Mouse (Mus musculus) hindbrain, embryonic 14.5 days (tissue): ENCODE data around the gene Slc39a9. TPM values are rescaled to one million over a fixed set of nuclear protein-coding genes. Genes with fewer than 3 reads are reported as not detected.

Experiments used
- ATAC-seq: fragments of 200-750 bp; cut with Nextera tagmentation; 2 replicates; pipeline ENCODE4 v1.8.0; 2017; ENCODE audit warnings: moderate number of reproducible peaks, mild to moderate bottlenecking, moderate TSS enrichment, moderate library complexity; ENCODE audit not compliant: low FRiP score
- DNase-seq: peaks from one replicate; pipeline ENCODE4 v3.0.0-alpha.2; 2015; ENCODE audit warnings: low spot score
- H3K27ac ChIP-seq: fragments of 300-500 bp; sonication (generic); 2 replicates; pipeline ENCODE4 v1.5.1; 2014; ENCODE audit warnings: mild to moderate bottlenecking, moderate library complexity
- H3K27me3 ChIP-seq: fragments of 300-500 bp; sonication (generic); 2 replicates; pipeline ENCODE4 v1.6.1; 2014; ENCODE audit warnings: mild to moderate bottlenecking, low read length, mixed read lengths; ENCODE audit not compliant: control insufficient read depth, insufficient read depth
- H3K36me3 ChIP-seq: fragments of 300-500 bp; sonication (generic); replicated peaks from 2 replicates; pipeline ENCODE4 v1.6.1; 2014; ENCODE audit not compliant: control insufficient read depth, insufficient read depth
- H3K4me1 ChIP-seq: fragments of 300-500 bp; sonication (generic); replicated peaks from 2 replicates; pipeline ENCODE4 v1.6.1; 2014; ENCODE audit warnings: antibody characterized with exemption, low read length, mixed read lengths; ENCODE audit not compliant: control insufficient read depth, insufficient read depth
- H3K4me2 ChIP-seq: fragments of 300-500 bp; sonication (generic); replicated peaks from 2 replicates; pipeline ENCODE4 v1.6.1; 2014; ENCODE audit warnings: mild to moderate bottlenecking, moderate library complexity
- H3K4me3 ChIP-seq: fragments of 300-500 bp; sonication (generic); replicated peaks from 2 replicates; pipeline ENCODE4 v1.5.1; 2014; ENCODE audit warnings: mild to moderate bottlenecking, low read length
- H3K9ac ChIP-seq: fragments of 300-500 bp; sonication (generic); 2 replicates; pipeline ENCODE4 v1.6.1; 2014
- H3K9me3 ChIP-seq: fragments of 300-500 bp; sonication (generic); 2 replicates; pipeline ENCODE4 v1.6.1; 2016; ENCODE audit warnings: low read length; ENCODE audit not compliant: control insufficient read depth
- WGBS: fragments of 180-500 bp; shearing (Covaris S2); extraction: QIAGEN DNeasy Blood & Tissue Kit; methylation state at CpG from one replicate; pipeline ENCODE4 v1.1.7; 2014; 5-methylcytosine and 5-hydroxymethylcytosine counted together
- polyA plus RNA-seq: library from polyadenylated mRNA; unstranded; fragments of >200 nt; fragmentation: Nextera tagmentation; extraction: Ambion mirVana; gene quantifications from 2 replicates; pipeline ENCODE4 v1.2.1, GENCODE M21; 2014

Gene Slc39a9
- polyA plus RNA-seq, 1 experiment from 2014 or later = 27.2 TPM

GRCm38 (mm10) chr12:80642725-80643692, 674 bp upstream of the Slc39a9 start:
- Histone ChIP-seq H3K27ac (peak overlapping the region; percentile 87), H3K4me3 (peak overlapping the region; percentile 81), H3K9ac (peak overlapping the region; percentile 93), H3K9me3 (no peaks in the 10 kb centered on the region), H3K27me3 (no peaks in the 10 kb centered on the region), H3K4me2 (peak overlapping the region; percentile 72), H3K36me3 (peaks cover 41% of the 10 kb centered on the region), H3K4me1 (peaks cover 42% of the 10 kb centered on the region)
- peak; percentile 74 for ATAC-seq
- WGBS = 3% methylated on average over 47 of the region's 48 CpGs
- peak; percentile 54 for DNase-seq

- Histone ChIP-seq H3K27me3 (no peaks in the 10 kb centered on the region), H3K4me1 (peaks cover 42% of the 10 kb centered on the region), H3K4me3 (peak overlapping the region; percentile 81), H3K27ac (no peak overlapping the region), H3K9me3 (no peaks in the 10 kb centered on the region), H3K36me3 (peaks cover 32% of the 10 kb centered on the region), H3K4me2 (peak overlapping the region; percentile 89), H3K9ac (peak overlapping the region; percentile 93)
- 13% methylated on average over 18 of the region's 18 CpGs for WGBS
- ATAC-seq (no peak), DNase-seq (no peak)
These were observed 804 bp downstream of the Slc39a9 start for GRCm38 (mm10) chr12:80644506-80644868.

- Histone ChIP-seq H3K4me3 (no peak overlapping the region), H3K4me2 (peak overlapping the region; percentile 89), H3K4me1 (peaks cover 42% of the 10 kb centered on the region)
These were observed 2.7 kb downstream of the Slc39a9 start for GRCm38 (mm10) chr12:80646377-80646776.

GRCm38 (mm10) chr12:80653951-80654658, 10.4 kb downstream of the Slc39a9 start:
- H3K27me3 ChIP-seq = no peaks in the 10 kb centered on the region
- H3K9me3 ChIP-seq = no peaks in the 10 kb centered on the region
- H3K27ac ChIP-seq = no peak overlapping the region
- ATAC-seq = no peak
- no peak overlapping the region for H3K4me3 ChIP-seq
- 86% methylated on average over 7 of the region's 7 CpGs for WGBS
- H3K4me1 ChIP-seq = no peaks in the 10 kb centered on the region
- H3K4me2 ChIP-seq = no peak overlapping the region
- no peak for DNase-seq
- H3K9ac ChIP-seq = no peak overlapping the region
- no peaks in the 10 kb centered on the region for H3K36me3 ChIP-seq

More at GRCm38 (mm10) chr12:80646377-80646776, 2.7 kb downstream of the Slc39a9 start:
- DNase-seq (no peak), ATAC-seq (no peak)
- Histone ChIP-seq H3K27ac (no peak overlapping the region), H3K36me3 (peaks cover 13% of the 10 kb centered on the region), H3K9ac (0 out of 2 replicates have a peak overlapping the region, but pooled peaks have one; percentile 2), H3K27me3 (no peaks in the 10 kb centered on the region), H3K9me3 (no peaks in the 10 kb centered on the region)
- WGBS = 92% methylated on average over 3 of the region's 3 CpGs

- DNase-seq (no peak), ATAC-seq (no peak)
- 91% methylated on average over 3 of the region's 3 CpGs for WGBS
- Histone ChIP-seq H3K36me3 (no peaks in the 10 kb centered on the region), H3K4me3 (no peak overlapping the region), H3K4me2 (no peak overlapping the region), H3K27ac (no peak overlapping the region), H3K4me1 (0 out of 2 replicates have a peak, but pooled peaks cover 3% of the 10 kb centered on the region), H3K27me3 (no peaks in the 10 kb centered on the region), H3K9me3 (no peaks in the 10 kb centered on the region), H3K9ac (no peak overlapping the region)
These were observed 11.0 kb downstream of the Slc39a9 start for GRCm38 (mm10) chr12:80654659-80655025.

GRCm38 (mm10) chr12:80658661-80659060, 15.0 kb downstream of the Slc39a9 start:
- 91% methylated on average over 6 of the region's 6 CpGs for WGBS
- Histone ChIP-seq H3K4me3 (no peak overlapping the region), H3K4me2 (no peak overlapping the region), H3K36me3 (peaks cover 10% of the 10 kb centered on the region), H3K27me3 (no peaks in the 10 kb centered on the region), H3K9me3 (no peaks in the 10 kb centered on the region), H3K9ac (no peak overlapping the region), H3K27ac (no peak overlapping the region), H3K4me1 (0 out of 2 replicates have a peak, but pooled peaks cover 3% of the 10 kb centered on the region)
- no peak for DNase-seq
- ATAC-seq = no peak

GRCm38 (mm10) chr12:80662322-80662721, 18.6 kb downstream of the Slc39a9 start:
- Histone ChIP-seq H3K4me2 (no peak overlapping the region), H3K27ac (no peak overlapping the region), H3K36me3 (peaks cover 23% of the 10 kb centered on the region), H3K4me1 (0 out of 2 replicates have a peak, but pooled peaks cover 3% of the 10 kb centered on the region), H3K4me3 (no peak overlapping the region), H3K27me3 (no peaks in the 10 kb centered on the region), H3K9ac (no peak overlapping the region), H3K9me3 (no peaks in the 10 kb centered on the region)
- WGBS = 94% methylated on average over 10 of the region's 10 CpGs
- ATAC-seq (no peak), DNase-seq (no peak)

GRCm38 (mm10) chr12:80663935-80664334, 20.3 kb downstream of the Slc39a9 start:
- Histone ChIP-seq H3K9me3 (no peaks in the 10 kb centered on the region), H3K4me1 (0 out of 2 replicates have a peak, but pooled peaks cover 3% of the 10 kb centered on the region), H3K9ac (no peak overlapping the region), H3K4me2 (no peak overlapping the region), H3K4me3 (no peak overlapping the region), H3K27ac (no peak overlapping the region), H3K27me3 (no peaks in the 10 kb centered on the region), H3K36me3 (peaks cover 34% of the 10 kb centered on the region)
- 86% methylated on average over 2 of the region's 2 CpGs for WGBS
- no peak for DNase-seq
- ATAC-seq = no peak

GRCm38 (mm10) chr12:80668391-80668790, 24.7 kb downstream of the Slc39a9 start:
- WGBS = 79% methylated on average over 2 of the region's 2 CpGs

More at GRCm38 (mm10) chr12:80668391-80668790, 24.7 kb downstream of the Slc39a9 start:
- Histone ChIP-seq H3K27me3 (no peaks in the 10 kb centered on the region), H3K27ac (no peak overlapping the region), H3K4me3 (no peak overlapping the region), H3K4me1 (no peaks in the 10 kb centered on the region), H3K9ac (no peak overlapping the region), H3K4me2 (no peak overlapping the region), H3K36me3 (peaks cover 36% of the 10 kb centered on the region), H3K9me3 (no peaks in the 10 kb centered on the region)
- DNase-seq = no peak
- ATAC-seq = no peak
